Mouse (Mus musculus): ENCODE measurements around the gene Rap1b.

- TF ChIP-seq GATA1 (IDR thresholded peaks at IDR 0.05; ENCODE audit: borderline replicate concordance, low read length) (no peak), FLI1 (IDR thresholded peaks at IDR 0.05; ENCODE audit: low read length) (no peak)
Observed at GRCm38 (mm10) chr10:117776281-117777102, 69.3 kb downstream of the Rap1b start.

Measured in megakaryocyte, embryonic 14.5 days (primary cell).